Mouse (Mus musculus): ENCODE measurements around the gene Kcp. TPM values are rescaled to one million over a fixed set of nuclear protein-coding genes. Genes with fewer than 3 reads are reported as not detected.

The Kcp gene
- polyA plus RNA-seq (2014; fragmentation: Nextera tagmentation; extraction: Ambion mirVana) = 11.6 and 12.1 TPM in 2 replicates

DNA sequence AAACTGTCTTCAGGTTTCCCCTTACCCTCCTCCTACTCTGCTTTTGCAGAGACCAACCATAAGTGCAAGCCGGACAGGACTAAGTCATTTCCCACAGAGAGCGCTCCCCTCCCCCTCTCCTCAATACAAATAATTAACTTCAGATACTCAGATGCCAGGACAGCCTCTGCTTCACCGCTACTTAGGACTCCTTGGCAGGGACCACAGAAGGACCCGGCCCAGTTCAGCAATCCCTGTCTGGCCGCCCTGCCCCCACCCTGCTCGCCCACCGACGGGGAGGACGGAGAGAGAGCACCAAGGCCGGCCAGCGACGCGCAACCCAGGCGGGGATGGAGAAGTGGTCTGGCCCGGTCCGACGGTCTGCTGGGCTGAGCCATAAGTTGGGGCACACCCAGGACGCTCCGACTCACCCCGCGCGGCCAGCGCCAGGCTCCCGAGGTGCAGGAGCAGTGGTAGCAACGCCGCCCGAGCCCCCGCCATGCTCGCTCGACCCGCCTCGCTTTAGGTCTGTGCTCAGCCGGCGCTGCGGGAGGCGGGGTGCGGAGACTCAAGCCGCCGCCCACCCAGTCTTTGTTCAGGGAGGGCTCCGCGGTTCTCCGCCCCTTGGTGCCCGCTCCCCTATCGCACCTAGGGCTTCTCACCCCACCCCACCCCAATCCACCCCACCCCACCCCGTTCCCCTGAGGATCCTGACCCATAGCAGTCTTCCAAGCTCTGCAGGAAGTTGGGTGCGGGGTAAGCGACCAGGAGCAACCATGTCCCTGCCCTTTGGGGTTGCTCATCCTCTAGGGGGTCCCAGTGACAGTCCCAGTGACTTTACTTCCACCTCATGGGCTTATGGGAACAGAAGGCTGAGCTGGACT, at the start of gene Kcp:
TSS of gene Kcp (minus strand) at position 506 of the 863 bp plus-strand sequence.
- WGBS = 1% methylated on average over 44 of the region's 47 CpGs
- peak within 1 kb of the TSS; percentile 47 for H3K9ac ChIP-seq (replicated peaks; ENCODE audit: low read length)
- no peaks in the 10 kb centered on the region for H3K36me3 ChIP-seq (ENCODE audit: control insufficient read depth, insufficient read depth, low read length)
- H3K9me3 ChIP-seq (ENCODE audit: control insufficient read depth, low read length) = no peaks in the 10 kb centered on the region
- DNase-seq (peak; percentile 65), ATAC-seq (ENCODE audit: low FRiP score, low TSS enrichment) (peak; percentile 50)
- H3K27me3 ChIP-seq (ENCODE audit: control insufficient read depth, insufficient read depth, low read length) = peaks cover 30% of the 10 kb centered on the region; the same call in 1 of the 2 replicates
- peak within 1 kb of the TSS; percentile 67 for H3K4me2 ChIP-seq (ENCODE audit: low read length)
- H3K4me1 ChIP-seq (ENCODE audit: control insufficient read depth, insufficient read depth, low read length) = peaks cover 8% of the 10 kb centered on the region; the same call in 1 of the 2 replicates
- no peak within 1 kb of the TSS for H3K27ac ChIP-seq (replicated peaks; ENCODE audit: low read depth, low read length)
- peak within 1 kb of the TSS; percentile 40 for H3K4me3 ChIP-seq (replicated peaks; ENCODE audit: low read depth, low read length)

- Histone ChIP-seq H3K9ac (replicated peaks; ENCODE audit: low read length) (no peak overlapping the region), H3K4me2 (ENCODE audit: low read length) (no peak overlapping the region), H3K4me1 (ENCODE audit: control insufficient read depth, insufficient read depth, low read length) (no peaks in the 10 kb centered on the region), H3K27me3 (ENCODE audit: control insufficient read depth, insufficient read depth, low read length) (no peaks in the 10 kb centered on the region), H3K27ac (replicated peaks; ENCODE audit: low read depth, low read length) (no peak overlapping the region), H3K4me3 (replicated peaks; ENCODE audit: low read depth, low read length) (no peak overlapping the region), H3K9me3 (ENCODE audit: control insufficient read depth, low read length) (no peaks in the 10 kb centered on the region), H3K36me3 (ENCODE audit: control insufficient read depth, insufficient read depth, low read length) (peaks cover 85% of the 10 kb centered on the region)
- no peak for ATAC-seq (ENCODE audit: low FRiP score, low TSS enrichment)
- WGBS = 93% methylated on average over 2 of the region's 2 CpGs
- no peak for DNase-seq
Observed at GRCm38 (mm10) chr6:29557112-29557511, 49.4 kb upstream of the Kcp start.

GRCm38 (mm10) chr6:29552526-29552925, 44.8 kb upstream of the Kcp start:
- Histone ChIP-seq H3K4me3 (replicated peaks; ENCODE audit: low read depth, low read length) (no peak overlapping the region), H3K27me3 (ENCODE audit: control insufficient read depth, insufficient read depth, low read length) (no peaks in the 10 kb centered on the region), H3K27ac (replicated peaks; ENCODE audit: low read depth, low read length) (no peak overlapping the region), H3K9ac (replicated peaks; ENCODE audit: low read length) (no peak overlapping the region), H3K9me3 (ENCODE audit: control insufficient read depth, low read length) (no peaks in the 10 kb centered on the region), H3K36me3 (ENCODE audit: control insufficient read depth, insufficient read depth, low read length) (peaks cover 73% of the 10 kb centered on the region), H3K4me2 (ENCODE audit: low read length) (no peak overlapping the region), H3K4me1 (ENCODE audit: control insufficient read depth, insufficient read depth, low read length) (no peaks in the 10 kb centered on the region)
- DNase-seq = no peak
- 91% methylated on average over 2 of the region's 2 CpGs for WGBS
- ATAC-seq (ENCODE audit: low FRiP score, low TSS enrichment) = no peak

DNA sequence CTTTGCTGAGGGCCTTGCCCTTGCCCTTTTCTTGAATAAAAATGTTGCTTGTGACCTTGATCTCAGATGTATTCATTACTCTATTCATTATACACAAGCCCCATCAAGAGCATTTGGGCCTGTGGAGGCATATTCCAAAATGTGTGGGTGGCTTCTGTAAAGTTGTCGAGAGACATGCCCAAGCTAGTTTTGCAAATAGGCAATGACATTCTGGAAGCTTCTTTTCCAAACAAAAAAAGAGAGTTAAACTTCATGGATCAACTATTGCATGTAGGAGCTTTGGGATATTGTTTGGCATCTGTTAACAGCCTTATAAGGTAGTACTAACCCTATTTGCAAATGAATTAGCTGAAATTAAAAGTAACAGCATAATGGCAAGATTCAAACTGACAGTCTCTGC, 40.3 kb upstream of the Kcp start:
- ATAC-seq (ENCODE audit: low FRiP score, low TSS enrichment) (no peak), DNase-seq (no peak)
- Histone ChIP-seq H3K36me3 (ENCODE audit: control insufficient read depth, insufficient read depth, low read length) (peaks cover 67% of the 10 kb centered on the region), H3K9me3 (ENCODE audit: control insufficient read depth, low read length) (no peaks in the 10 kb centered on the region), H3K27me3 (ENCODE audit: control insufficient read depth, insufficient read depth, low read length) (no peaks in the 10 kb centered on the region), H3K4me1 (ENCODE audit: control insufficient read depth, insufficient read depth, low read length) (no peaks in the 10 kb centered on the region), H3K27ac (replicated peaks; ENCODE audit: low read depth, low read length) (no peak overlapping the region), H3K9ac (replicated peaks; ENCODE audit: low read length) (no peak overlapping the region), H3K4me3 (replicated peaks; ENCODE audit: low read depth, low read length) (no peak overlapping the region), H3K4me2 (ENCODE audit: low read length) (no peak overlapping the region)
- 100% methylated on average over 1 of the region's 1 CpGs for WGBS

GRCm38 (mm10) chr6:29547582-29547981, 39.8 kb upstream of the Kcp start:
- Histone ChIP-seq H3K9me3 (ENCODE audit: control insufficient read depth, low read length) (no peaks in the 10 kb centered on the region), H3K27ac (replicated peaks; ENCODE audit: low read depth, low read length) (no peak overlapping the region), H3K27me3 (ENCODE audit: control insufficient read depth, insufficient read depth, low read length) (no peaks in the 10 kb centered on the region), H3K4me3 (replicated peaks; ENCODE audit: low read depth, low read length) (no peak overlapping the region), H3K9ac (replicated peaks; ENCODE audit: low read length) (no peak overlapping the region), H3K36me3 (ENCODE audit: control insufficient read depth, insufficient read depth, low read length) (peaks cover 72% of the 10 kb centered on the region), H3K4me2 (ENCODE audit: low read length) (no peak overlapping the region), H3K4me1 (ENCODE audit: control insufficient read depth, insufficient read depth, low read length) (no peaks in the 10 kb centered on the region)
- DNase-seq = no peak
- no peak for ATAC-seq (ENCODE audit: low FRiP score, low TSS enrichment)

DNA sequence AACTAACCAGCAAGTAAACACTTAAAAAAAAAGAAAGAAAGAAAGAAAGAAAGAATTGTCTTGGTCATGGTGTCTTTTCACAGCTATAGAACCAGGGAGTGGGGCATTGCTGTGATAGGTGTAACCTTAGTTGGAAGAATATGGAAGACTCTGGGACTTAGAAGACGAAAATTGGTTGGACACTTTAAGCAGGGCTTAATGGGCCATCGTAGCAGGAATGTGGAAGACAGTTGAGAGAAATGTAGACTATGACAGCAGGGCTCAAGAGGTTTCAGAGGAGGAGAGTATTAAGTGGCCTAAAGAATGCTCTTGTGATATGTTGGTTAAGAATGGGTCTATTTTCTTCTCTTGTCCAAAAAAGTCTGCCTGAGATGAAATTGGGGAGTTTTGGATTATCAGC, 37.9 kb upstream of the Kcp start:
- Histone ChIP-seq H3K36me3 (ENCODE audit: control insufficient read depth, insufficient read depth, low read length) (peaks cover 70% of the 10 kb centered on the region), H3K4me2 (ENCODE audit: low read length) (no peak overlapping the region), H3K4me1 (ENCODE audit: control insufficient read depth, insufficient read depth, low read length) (no peaks in the 10 kb centered on the region), H3K27me3 (ENCODE audit: control insufficient read depth, insufficient read depth, low read length) (no peaks in the 10 kb centered on the region), H3K9ac (replicated peaks; ENCODE audit: low read length) (no peak overlapping the region), H3K9me3 (ENCODE audit: control insufficient read depth, low read length) (no peaks in the 10 kb centered on the region), H3K4me3 (replicated peaks; ENCODE audit: low read depth, low read length) (no peak overlapping the region), H3K27ac (replicated peaks; ENCODE audit: low read depth, low read length) (no peak overlapping the region)
- ATAC-seq (ENCODE audit: low FRiP score, low TSS enrichment) (no peak), DNase-seq (no peak)
- WGBS = 98% methylated on average over 2 of the region's 2 CpGs

GRCm38 (mm10) chr6:29540956-29541355, 33.2 kb upstream of the Kcp start:
- Histone ChIP-seq H3K27me3 (ENCODE audit: control insufficient read depth, insufficient read depth, low read length) (no peaks in the 10 kb centered on the region), H3K4me3 (replicated peaks; ENCODE audit: low read depth, low read length) (no peak overlapping the region), H3K9me3 (ENCODE audit: control insufficient read depth, low read length) (no peaks in the 10 kb centered on the region), H3K27ac (replicated peaks; ENCODE audit: low read depth, low read length) (no peak overlapping the region), H3K4me1 (ENCODE audit: control insufficient read depth, insufficient read depth, low read length) (no peaks in the 10 kb centered on the region), H3K9ac (replicated peaks; ENCODE audit: low read length) (no peak overlapping the region), H3K36me3 (ENCODE audit: control insufficient read depth, insufficient read depth, low read length) (peaks cover 50% of the 10 kb centered on the region), H3K4me2 (ENCODE audit: low read length) (no peak overlapping the region)
- ATAC-seq (ENCODE audit: low FRiP score, low TSS enrichment) (no peak), DNase-seq (no peak)
- 87% methylated on average over 1 of the region's 1 CpGs for WGBS

DNA sequence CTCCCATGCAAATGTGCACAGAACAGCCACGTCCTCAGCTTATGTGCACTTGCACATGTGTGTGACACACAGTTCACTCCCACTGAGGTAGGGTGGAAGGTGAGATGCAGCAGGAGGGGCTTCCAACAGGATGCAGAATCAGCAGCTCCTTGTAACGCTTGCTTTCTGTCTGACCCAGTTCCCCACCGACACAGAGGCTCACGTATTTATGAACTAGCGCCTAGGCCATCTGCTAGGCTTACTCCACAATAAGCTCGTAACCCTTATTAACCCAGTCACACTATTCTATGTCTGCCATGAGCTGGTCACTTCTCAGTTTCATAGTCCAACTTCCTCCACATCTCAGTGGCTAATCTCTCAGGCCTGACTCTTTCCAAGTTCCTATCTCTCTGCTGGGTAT, 32.5 kb upstream of the Kcp start:
- ATAC-seq (ENCODE audit: low FRiP score, low TSS enrichment) = no peak

DNA sequence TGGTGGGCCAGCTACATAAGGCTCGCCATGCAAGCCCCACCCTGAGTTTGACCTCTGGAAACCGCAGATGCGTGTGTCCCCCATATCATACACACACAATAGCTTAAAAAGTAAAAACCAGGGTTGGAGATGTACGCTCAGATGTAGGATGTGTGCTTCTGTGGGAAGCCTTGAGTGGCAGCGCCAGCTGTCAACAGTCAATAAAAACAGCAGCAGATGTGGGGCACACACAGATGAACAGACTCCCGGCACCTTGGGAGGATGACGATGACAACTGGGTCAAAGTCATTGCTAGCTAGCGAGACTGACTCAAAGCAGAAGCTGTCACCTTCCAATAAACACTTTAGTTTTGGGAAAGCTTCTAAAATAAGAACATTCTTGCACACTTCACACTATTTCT, 31.8 kb upstream of the Kcp start:
- 91% methylated on average over 8 of the region's 8 CpGs for WGBS
- no peaks in the 10 kb centered on the region for H3K9me3 ChIP-seq (ENCODE audit: control insufficient read depth, low read length)
- H3K4me3 ChIP-seq (replicated peaks; ENCODE audit: low read depth, low read length) = no peak overlapping the region
- H3K27me3 ChIP-seq (ENCODE audit: control insufficient read depth, insufficient read depth, low read length) = no peaks in the 10 kb centered on the region
- ATAC-seq (ENCODE audit: low FRiP score, low TSS enrichment) (no peak), DNase-seq (no peak)
- no peak overlapping the region for H3K27ac ChIP-seq (replicated peaks; ENCODE audit: low read depth, low read length)
- peaks cover 38% of the 10 kb centered on the region for H3K36me3 ChIP-seq (ENCODE audit: control insufficient read depth, insufficient read depth, low read length)
- H3K4me2 ChIP-seq (ENCODE audit: low read length) = no peak overlapping the region
- H3K9ac ChIP-seq (replicated peaks; ENCODE audit: low read length) = no peak overlapping the region
- H3K4me1 ChIP-seq (ENCODE audit: control insufficient read depth, insufficient read depth, low read length) = no peaks in the 10 kb centered on the region

More for the DNA sequence above, 32.5 kb upstream of the Kcp start:
- no peaks in the 10 kb centered on the region for H3K4me1 ChIP-seq (ENCODE audit: control insufficient read depth, insufficient read depth, low read length)
- H3K27ac ChIP-seq (replicated peaks; ENCODE audit: low read depth, low read length) = no peak overlapping the region
- no peaks in the 10 kb centered on the region for H3K27me3 ChIP-seq (ENCODE audit: control insufficient read depth, insufficient read depth, low read length)
- no peak overlapping the region for H3K4me2 ChIP-seq (ENCODE audit: low read length)
- peaks cover 43% of the 10 kb centered on the region for H3K36me3 ChIP-seq (ENCODE audit: control insufficient read depth, insufficient read depth, low read length)
- no peaks in the 10 kb centered on the region for H3K9me3 ChIP-seq (ENCODE audit: control insufficient read depth, low read length)
- WGBS = 71% methylated on average over 6 of the region's 6 CpGs
- no peak for DNase-seq
- no peak overlapping the region for H3K4me3 ChIP-seq (replicated peaks; ENCODE audit: low read depth, low read length)
- H3K9ac ChIP-seq (replicated peaks; ENCODE audit: low read length) = no peak overlapping the region
